Comparison of ENCODE assay signal across 13 mouse cellular contexts in the genomic region with DNA sequence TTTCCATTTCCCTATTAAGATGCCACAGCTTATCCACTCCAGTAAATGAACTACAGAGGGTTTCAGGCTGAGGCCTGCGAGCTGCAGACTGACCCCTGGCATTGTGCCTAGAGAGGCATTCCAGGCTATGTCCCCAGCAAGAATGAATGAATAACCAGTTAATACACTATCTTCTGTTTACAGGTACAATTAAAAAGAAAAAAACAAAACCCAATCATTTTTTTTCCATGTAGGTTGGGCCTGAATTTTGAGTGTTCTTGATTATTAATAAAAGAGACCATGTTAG. TPM values are rescaled to one million over a fixed set of nuclear protein-coding genes. Genes with fewer than 3 reads are reported as not detected.
DNase-seq lines count a peak whose midpoint lies in the region; ATAC-seq and TF ChIP-seq lines count a peak whose summit lies in the region.
"Had no signal": no experiment of that assay in that cellular context is flagged by ENCODE, and none has a peak within 500 bp of the region (broad histone marks: within the 10 kb centered on the region; RNA-seq: fewer than 3 reads in every experiment).

No protein-coding gene starts in this region.

- no peak overlapping the region for H3K4me3 ChIP-seq in liver, adult 2 months (ENCODE audit: insufficient read depth, low read depth, low read length)
- H3K4me3 ChIP-seq in liver, embryonic 11.5 days (ENCODE audit: low read depth, low read length): no peak overlapping the region
- H3K4me3 ChIP-seq in liver, embryonic 15.5 days (replicated peaks): no peak overlapping the region
- H3K4me3 ChIP-seq: embryonic facial prominence, embryonic 15.5 days had no signal

- H3K79me2 ChIP-seq in liver, adult 2 months (ENCODE audit: control insufficient read depth, insufficient read depth, low read length): no peaks in the 10 kb centered on the region

- H3K27ac ChIP-seq in liver, adult 2 months (replicated peaks; ENCODE audit: insufficient read depth, low read depth, low read length): peak overlapping the region; percentile 100
- H3K27ac ChIP-seq in liver, embryonic 11.5 days (ENCODE audit: low read depth, low read length): no peak overlapping the region
- H3K27ac ChIP-seq in liver, embryonic 15.5 days (replicated peaks): 0 out of 2 replicates have a peak overlapping the region, but pooled peaks have one; percentile 45
- H3K27ac ChIP-seq: embryonic facial prominence, embryonic 15.5 days had no signal

- no peak overlapping the region for H3K9ac ChIP-seq in liver, adult 2 months (ENCODE audit: low read depth, low read length)
- no peak overlapping the region for H3K9ac ChIP-seq in liver, embryonic 11.5 days (ENCODE audit: low read depth, low read length)
- no peak overlapping the region for H3K9ac ChIP-seq in liver, embryonic 15.5 days
- H3K9ac ChIP-seq: embryonic facial prominence, embryonic 15.5 days had no signal

- ATAC-seq in liver, embryonic 11.5 days (replicated peaks; ENCODE audit: low FRiP score): no peak
- no peak for ATAC-seq in liver, embryonic 15.5 days (ENCODE audit: insufficient read depth)
- ATAC-seq in monocyte, adult 5-6 weeks (replicated peaks; ENCODE audit: insufficient number of reproducible peaks, low FRiP score, low TSS enrichment, poor library complexity, severe bottlenecking): no peak

- H3K4me1 ChIP-seq in liver, adult 2 months (ENCODE audit: control insufficient read depth, insufficient read depth, low read length): peaks cover 20% of the 10 kb centered on the region
- H3K4me1 ChIP-seq in liver, embryonic 11.5 days (replicated peaks; ENCODE audit: control insufficient read depth, insufficient read depth, low read length): no peaks in the 10 kb centered on the region
- H3K4me1 ChIP-seq in liver, embryonic 15.5 days (replicated peaks): peaks cover 5% of the 10 kb centered on the region; the same call in 1 of the 2 replicates
- H3K4me1 ChIP-seq: embryonic facial prominence, embryonic 15.5 days had no signal

- DNase-seq in cerebellum, postnatal 14 days: peak; percentile 31 to 47
- no peak for DNase-seq in cerebellum, adult 9-10 months
- DNase-seq in liver, adult 2 months (ENCODE audit: extremely low read depth, low read depth, low spot score): peak; percentile 96
- DNase-seq in liver, embryonic 11.5 days (ENCODE audit: low spot score): no peak
- peak; percentile 58 for DNase-seq in brain, embryonic 14.5 days (ENCODE audit: low read depth)
- DNase-seq in right cerebral cortex, postnatal 36 days (ENCODE audit: low spot score in 2 of 2): no peak
- DNase-seq: adrenal gland, adult 2 months; cerebellum, adult 2 months; spleen, adult 18-20 months; thymus, postnatal 4 days had no signal

- H3K9me3 ChIP-seq in liver, embryonic 11.5 days (ENCODE audit: control insufficient read depth, low read length): no peaks in the 10 kb centered on the region
- H3K9me3 ChIP-seq in liver, embryonic 15.5 days (replicated peaks): no peaks in the 10 kb centered on the region
- H3K9me3 ChIP-seq: embryonic facial prominence, embryonic 15.5 days had no signal

- no peak for TF ChIP-seq CTCF in liver, adult 2 months (IDR thresholded peaks at IDR 0.05; ENCODE audit: low read depth, low read length)
- TF ChIP-seq CTCF in brain, embryonic 14.5 days (IDR thresholded peaks at IDR 0.05; ENCODE audit: borderline replicate concordance, extremely low read depth, insufficient read depth, insufficient read length): no peak

- H3K4me2 ChIP-seq in liver, embryonic 11.5 days: no peak overlapping the region
- no peak overlapping the region for H3K4me2 ChIP-seq in liver, embryonic 15.5 days
- H3K4me2 ChIP-seq: embryonic facial prominence, embryonic 15.5 days had no signal

- H3K36me3 ChIP-seq in liver, adult 2 months (ENCODE audit: control insufficient read depth, insufficient read depth, low read length): no peaks in the 10 kb centered on the region
- no peaks in the 10 kb centered on the region for H3K36me3 ChIP-seq in liver, embryonic 11.5 days (ENCODE audit: control insufficient read depth, insufficient read depth, low read length)
- no peaks in the 10 kb centered on the region for H3K36me3 ChIP-seq in liver, embryonic 15.5 days (replicated peaks)
- H3K36me3 ChIP-seq: embryonic facial prominence, embryonic 15.5 days had no signal

- WGBS in liver, adult 2 months: 7% methylated on average over 1 of the region's 1 CpGs
- WGBS in liver, embryonic 11.5 days: 53% methylated on average over 1 of the region's 1 CpGs
- 40% methylated on average over 1 of the region's 1 CpGs for WGBS in liver, embryonic 15.5 days (ENCODE audit: insufficient replicate concordance)

- no peak for TF ChIP-seq POLR2A in liver, adult 2 months (IDR thresholded peaks at IDR 0.05; ENCODE audit: extremely low read depth, insufficient read depth, low read length)
- no peak for TF ChIP-seq POLR2A in brain, embryonic 14.5 days (IDR thresholded peaks at IDR 0.05; ENCODE audit: borderline replicate concordance, extremely low read depth, insufficient read depth, insufficient read length, poor library complexity, severe bottlenecking)

- H3K27me3 ChIP-seq in liver, adult 2 months (ENCODE audit: control insufficient read depth, insufficient read depth, low read length): no peaks in the 10 kb centered on the region
- H3K27me3 ChIP-seq in liver, embryonic 11.5 days (replicated peaks; ENCODE audit: control insufficient read depth, insufficient read depth, low read length): no peaks in the 10 kb centered on the region
- no peaks in the 10 kb centered on the region for H3K27me3 ChIP-seq in liver, embryonic 15.5 days
- H3K27me3 ChIP-seq: embryonic facial prominence, embryonic 15.5 days had no signal

RNA-seq across cellular contexts. Expression of gene Cpeb2, which starts 14.2 kb away (rescaled TPM):
- 23.5 and 30.3 TPM in 2 replicates for total RNA-seq in liver, adult 2 months (2014; rRNA removed)
- 4.4 and 6.3 TPM in 2 replicates for polyA plus RNA-seq in liver, adult 2 months (2012; rRNA removed)
- polyA plus RNA-seq in liver, embryonic 11.5 days (2014; fragmentation: Nextera tagmentation; extraction: Ambion mirVana): 1.1 and 1.5 TPM in 2 replicates
- 22.5 and 36.3 TPM in 2 replicates for polyA plus RNA-seq in brain, embryonic 14.5 days (2012; rRNA removed)
- 1.0 and 1.2 TPM in 2 replicates for polyA plus RNA-seq in liver, embryonic 15.5 days (2015; fragmentation: Nextera tagmentation; extraction: Ambion mirVana)
- total RNA-seq in monocyte, adult 5-6 weeks (2017): 14.3 to 23.1 TPM (median 15.2 TPM) in 3 replicates

Comparison
In these comparisons a context has a peak if more than half of its experiments do, and no peak if none do; other contexts are left out.
1. DNase-seq: peak in cerebellum, postnatal 14 days (2 of 2), liver, adult 2 months (single experiment) and brain, embryonic 14.5 days (single experiment); none in cerebellum, adult 9-10 months (single experiment), liver, embryonic 11.5 days (single experiment) and right cerebral cortex, postnatal 36 days (0 of 2).